Mouse (Mus musculus) stomach, postnatal 0 days (tissue): ENCODE measurements around the gene Tnnc2. TPM values are rescaled to one million over a fixed set of nuclear protein-coding genes. Genes with fewer than 3 reads are reported as not detected.
"Not testable (repeated sequence)": the region's sequence is repeated elsewhere in the genome, so short reads cannot be mapped to it uniquely, and the experiment has no call there.

Experiments
- ATAC-seq: fragments of 200-750 bp; cut with Nextera tagmentation; 2 replicates; pipeline ENCODE4 v1.8.0; 2017; ENCODE audit not compliant: low FRiP score, low TSS enrichment
- DNase-seq: peaks from one replicate; pipeline ENCODE4 v3.0.0-alpha.2; 2016; ENCODE audit warnings: low spot score
- H3K27ac ChIP-seq: fragments of 300-500 bp; sonication (generic); replicated peaks from 2 replicates; pipeline ENCODE4 v1.5.1; 2014; ENCODE audit warnings: mild to moderate bottlenecking, control low read depth
- H3K27me3 ChIP-seq: fragments of 300-500 bp; sonication (generic); 2 replicates; pipeline ENCODE4 v1.6.1; 2014; ENCODE audit warnings: low read length; ENCODE audit not compliant: control insufficient read depth, insufficient read depth
- H3K36me3 ChIP-seq: fragments of 300-500 bp; sonication (generic); 2 replicates; pipeline ENCODE4 v1.6.1; 2014; ENCODE audit warnings: low read length, mixed read lengths; ENCODE audit not compliant: control insufficient read depth, insufficient read depth
- H3K4me1 ChIP-seq: fragments of 300-500 bp; sonication (generic); replicated peaks from 2 replicates; pipeline ENCODE4 v1.6.1; 2014; ENCODE audit warnings: antibody characterized with exemption; ENCODE audit not compliant: control insufficient read depth, insufficient read depth
- H3K4me2 ChIP-seq: fragments of 300-500 bp; sonication (generic); replicated peaks from 2 replicates; pipeline ENCODE4 v1.6.1; 2014; ENCODE audit warnings: low read depth, mild to moderate bottlenecking, control low read depth, moderate library complexity
- H3K4me3 ChIP-seq: fragments of 300-500 bp; sonication (generic); 2 replicates; pipeline ENCODE4 v1.5.1; 2014; ENCODE audit warnings: low read depth, low read length, control low read depth
- H3K9ac ChIP-seq: fragments of 300-500 bp; sonication (generic); 2 replicates; pipeline ENCODE4 v1.6.1; 2014; ENCODE audit warnings: mild to moderate bottlenecking, low read length, control low read depth, mixed read lengths
- H3K9me3 ChIP-seq: fragments of 300-500 bp; sonication (generic); 2 replicates; pipeline ENCODE4 v1.6.1; 2016; ENCODE audit warnings: low read length; ENCODE audit not compliant: control insufficient read depth
- CTCF ChIP-seq: IDR thresholded peaks from 2 replicates; pipeline ENCODE4 v1.5.1; 2016; ENCODE audit warnings: antibody characterized with exemption, low read depth, mild to moderate bottlenecking, moderate library complexity
- EP300 ChIP-seq: optimal IDR thresholded peaks from 2 replicates; pipeline ENCODE3; 2016; ENCODE audit warnings: antibody characterized with exemption
- WGBS: fragments of 180-500 bp; shearing (Covaris S2); extraction: QIAGEN DNeasy Blood & Tissue Kit; methylation state at CpG from one replicate; pipeline ENCODE4 v1.1.7; 2014; 5-methylcytosine and 5-hydroxymethylcytosine counted together
- polyA plus RNA-seq: library from polyadenylated mRNA; unstranded; fragments of >200 nt; fragmentation: Nextera tagmentation; extraction: Ambion mirVana; gene quantifications from 2 replicates; pipeline ENCODE4 v1.2.1, GENCODE M21; 2015

Gene Tnnc2
- polyA plus RNA-seq, 1 experiment from 2014 or later = 7.0 TPM

DNA sequence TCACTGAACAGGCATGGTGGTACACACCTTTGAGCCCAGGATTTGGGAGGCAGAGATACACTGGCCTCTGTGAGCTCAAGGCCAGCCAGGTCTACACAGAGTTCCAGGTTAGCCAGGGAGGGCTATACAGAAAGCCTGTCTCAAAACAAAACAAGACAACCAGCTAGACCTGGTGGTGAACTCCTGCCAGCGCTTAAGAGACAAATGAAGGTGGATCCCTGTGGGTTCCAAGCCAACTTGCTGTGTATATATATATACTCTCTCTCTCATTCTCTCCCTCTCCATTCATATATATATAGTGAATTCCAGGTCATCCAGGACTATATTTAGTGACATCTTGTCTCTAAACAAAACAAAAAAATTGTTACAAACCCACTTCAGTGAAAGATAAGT, 24.1 kb upstream of the Tnnc2 start:
- 38% methylated on average over 1 of the region's 1 CpGs for WGBS
- no peak for ATAC-seq
- Histone ChIP-seq H3K36me3 (no peaks in the 10 kb centered on the region), H3K9ac (peak overlapping the region; percentile 82), H3K27ac (peak overlapping the region; percentile 88), H3K9me3 (no peaks in the 10 kb centered on the region), H3K4me3 (peak overlapping the region; percentile 73), H3K4me2 (peak overlapping the region; percentile 73), H3K27me3 (no peaks in the 10 kb centered on the region), H3K4me1 (peaks cover 3% of the 10 kb centered on the region; the same call in 1 of the 2 replicates)
- no peak for TF ChIP-seq EP300
- TF ChIP-seq CTCF = no peak
- DNase-seq = no peak

DNA sequence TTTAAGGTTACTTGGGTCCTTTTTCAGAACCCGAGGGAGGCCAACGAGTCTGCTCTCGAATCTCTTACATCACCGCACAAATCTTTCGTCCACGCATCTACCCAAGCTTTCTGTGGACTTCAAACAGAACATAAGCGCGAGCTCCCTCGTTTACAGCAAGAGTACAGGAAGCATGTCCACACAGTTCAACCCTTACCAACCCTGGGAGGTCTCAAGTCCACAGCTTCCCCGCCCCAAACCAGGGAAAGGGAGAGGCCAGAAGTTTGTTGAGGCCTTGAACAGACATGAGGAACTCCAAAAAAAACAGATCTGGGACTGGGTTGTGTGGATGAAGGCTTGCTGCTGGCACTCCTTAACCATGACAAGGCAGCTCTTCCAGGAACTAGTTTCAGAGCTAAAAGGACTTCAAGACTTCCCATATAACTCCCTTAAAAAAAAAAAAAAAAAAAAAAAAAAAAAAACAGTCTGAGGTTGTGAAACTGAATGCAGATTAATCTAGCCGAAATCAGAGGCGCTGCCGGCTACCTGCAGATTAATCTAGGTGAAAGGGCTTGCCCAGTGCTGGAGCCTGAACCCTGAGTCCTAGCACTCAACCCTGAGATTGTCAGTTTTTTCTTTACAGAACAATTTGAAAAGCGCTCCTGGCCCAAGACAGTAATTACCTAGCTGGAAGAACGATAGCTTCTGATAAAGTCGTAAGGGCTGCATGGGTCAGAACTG, 23.6 kb upstream of the Tnnc2 start:
- 71% methylated on average over 16 of the region's 16 CpGs for WGBS
- H3K9ac ChIP-seq = peak overlapping the region; percentile 82; the same call in 1 of the 2 replicates
- H3K9me3 ChIP-seq = no peaks in the 10 kb centered on the region
- H3K4me3 ChIP-seq = peak overlapping the region; percentile 73
- no peaks in the 10 kb centered on the region for H3K36me3 ChIP-seq
- H3K27me3 ChIP-seq = no peaks in the 10 kb centered on the region
- H3K27ac ChIP-seq = peak overlapping the region; percentile 88
- peaks cover 3% of the 10 kb centered on the region; the same call in 1 of the 2 replicates for H3K4me1 ChIP-seq
- ATAC-seq (no peak), DNase-seq (peak; percentile 44)
- no peak for TF ChIP-seq EP300
- TF ChIP-seq CTCF = no peak
- H3K4me2 ChIP-seq = peak overlapping the region; percentile 73

DNA sequence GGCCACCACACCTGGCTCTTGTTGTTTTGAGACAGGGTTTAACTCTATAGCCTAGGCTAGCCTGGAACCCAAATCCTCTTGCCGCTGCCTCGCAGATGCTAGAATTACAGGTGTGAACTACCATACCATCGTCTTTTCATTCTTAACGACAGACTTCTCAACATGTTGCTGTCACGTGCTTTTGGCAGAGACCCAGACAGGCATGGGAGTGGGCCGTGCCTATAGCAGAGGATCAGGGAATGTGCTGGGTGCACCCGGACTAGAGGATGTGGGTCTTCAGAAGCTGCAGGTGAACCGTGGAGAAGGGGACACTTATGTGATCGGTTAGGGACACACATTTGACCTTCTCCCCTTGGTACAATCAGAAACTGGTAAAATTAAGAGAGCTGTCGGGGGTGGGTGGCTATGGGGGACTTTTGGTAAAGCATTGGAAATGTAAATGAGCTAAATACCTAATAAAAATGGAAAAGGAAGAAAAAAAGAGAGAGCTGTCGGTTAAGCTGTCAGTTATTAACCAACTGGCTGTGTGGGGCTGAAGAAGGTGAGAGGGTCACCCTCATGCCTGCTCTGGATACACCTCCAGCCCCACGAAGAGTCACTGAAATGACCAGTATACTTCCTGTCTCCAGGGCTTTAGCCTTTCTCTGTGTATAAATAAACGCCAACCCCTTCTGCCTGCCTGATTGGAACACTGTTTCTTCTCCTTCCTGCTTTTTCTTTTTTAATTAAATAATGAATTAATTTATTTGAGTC, 20.7 kb upstream of the Tnnc2 start:
- no peak overlapping the region for H3K4me2 ChIP-seq
- H3K36me3 ChIP-seq = peaks cover 4% of the 10 kb centered on the region; the same call in 1 of the 2 replicates
- TF ChIP-seq CTCF (no peak), EP300 (no peak)
- H3K4me1 ChIP-seq = peaks cover 2% of the 10 kb centered on the region; the same call in 1 of the 2 replicates
- H3K4me3 ChIP-seq = no peak overlapping the region
- H3K9ac ChIP-seq = no peak overlapping the region
- ATAC-seq = no peak
- DNase-seq = no peak
- H3K27me3 ChIP-seq = no peaks in the 10 kb centered on the region
- 90% methylated on average over 13 of the region's 13 CpGs for WGBS
- H3K27ac ChIP-seq = no peak overlapping the region
- no peaks in the 10 kb centered on the region for H3K9me3 ChIP-seq

DNA sequence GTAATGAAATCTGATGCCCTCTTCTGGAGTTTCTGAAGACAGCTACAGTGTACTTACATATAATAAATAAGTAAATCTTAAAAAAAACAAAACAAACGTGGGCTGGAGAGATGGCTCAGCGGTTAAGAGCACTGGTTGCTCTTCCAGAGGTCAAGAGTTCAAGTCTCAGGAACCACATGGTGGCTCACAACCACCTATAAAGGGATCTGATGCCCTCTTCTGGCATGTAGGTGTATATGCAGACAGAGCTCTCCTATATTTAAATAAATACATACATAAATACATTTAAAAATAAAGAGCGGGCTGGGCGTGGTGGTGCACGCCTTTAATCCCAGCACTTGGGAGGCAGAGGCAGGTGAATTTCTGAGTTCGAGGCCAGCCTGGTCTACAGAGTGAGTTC, 18.8 kb upstream of the Tnnc2 start:
- H3K36me3 ChIP-seq = not testable (repeated sequence)

DNA sequence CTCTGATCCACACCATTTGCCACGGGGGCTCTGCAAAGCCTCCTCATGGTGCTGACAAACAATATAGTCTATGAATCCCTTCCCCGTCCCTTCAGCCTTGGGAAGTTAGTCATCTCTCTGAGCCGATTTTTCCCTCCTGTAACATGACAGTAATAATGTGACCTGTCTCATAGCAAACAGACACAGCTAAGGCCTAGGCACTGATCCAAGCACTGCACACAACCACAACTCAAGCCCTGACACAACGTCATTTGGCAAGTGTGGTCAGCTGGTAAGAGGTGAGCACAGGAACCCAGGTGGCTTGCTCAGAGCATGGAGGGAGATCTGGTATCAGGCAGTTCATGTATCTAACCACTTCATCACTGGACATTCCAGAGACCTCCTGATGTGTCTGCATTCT, 16.1 kb upstream of the Tnnc2 start:
- WGBS = 79% methylated on average over 4 of the region's 4 CpGs
- H3K27me3 ChIP-seq = no peaks in the 10 kb centered on the region
- TF ChIP-seq CTCF (no peak), EP300 (no peak)

More for the DNA sequence above, 18.8 kb upstream of the Tnnc2 start:
- 78% methylated on average over 6 of the region's 6 CpGs for WGBS
- H3K9me3 ChIP-seq, H3K27me3 ChIP-seq, H3K4me2 ChIP-seq, H3K9ac ChIP-seq, DNase-seq, H3K4me3 ChIP-seq, H3K27ac ChIP-seq, ATAC-seq, H3K4me1 ChIP-seq: not testable (repeated sequence)
- peak; percentile 61 for TF ChIP-seq CTCF

DNA sequence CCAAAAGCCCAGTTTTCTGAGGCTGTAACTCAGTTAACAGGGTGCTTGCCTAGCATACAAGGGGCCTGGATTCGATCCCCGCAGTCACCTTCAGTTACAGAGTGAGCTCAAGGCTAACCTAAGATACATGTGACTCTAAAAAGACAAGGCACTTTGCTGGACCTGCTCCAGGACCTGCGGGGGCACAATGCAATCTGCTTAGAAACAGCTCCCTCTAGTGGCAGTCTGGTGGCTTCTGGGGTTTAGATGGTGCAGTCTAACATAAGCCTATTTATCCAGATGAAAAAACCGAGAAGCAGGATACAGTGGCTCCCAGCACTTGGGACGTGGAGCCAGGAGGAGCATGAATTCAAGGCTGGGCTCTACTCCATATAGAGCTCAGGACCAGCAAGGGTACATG, 14.5 kb upstream of the Tnnc2 start:
- Histone ChIP-seq H3K4me1 (no peaks in the 10 kb centered on the region), H3K36me3 (peaks cover 21% of the 10 kb centered on the region), H3K4me2 (no peak overlapping the region), H3K9ac (no peak overlapping the region), H3K27me3 (no peaks in the 10 kb centered on the region), H3K4me3 (no peak overlapping the region), H3K9me3 (no peaks in the 10 kb centered on the region), H3K27ac (no peak overlapping the region)
- ATAC-seq (peak; percentile 45), DNase-seq (peak; percentile 86)
- WGBS = 25% methylated on average over 5 of the region's 5 CpGs
- TF ChIP-seq CTCF (peak; percentile 91), EP300 (no peak)

More for the DNA sequence above, 16.1 kb upstream of the Tnnc2 start:
- ATAC-seq (no peak), DNase-seq (no peak)
- Histone ChIP-seq H3K4me3 (no peak overlapping the region), H3K9me3 (no peaks in the 10 kb centered on the region), H3K4me1 (no peaks in the 10 kb centered on the region), H3K36me3 (peaks cover 21% of the 10 kb centered on the region), H3K27ac (no peak overlapping the region), H3K4me2 (no peak overlapping the region), H3K9ac (no peak overlapping the region)
